Mouse (Mus musculus) embryonic facial prominence, embryonic 12.5 days (tissue): ENCODE measurements at regions not wholly inside any gene's neighbourhood (a gene's known extent, or its start where the extent isn't known, plus 50 kb on each side); places are given as distances from the start of the nearest gene placed in this dataset.

Experiments used
- ATAC-seq: fragments of 200-750 bp; cut with Nextera tagmentation; 2 replicates; pipeline ENCODE4 v1.8.0; 2017; ENCODE audit not compliant: insufficient number of reproducible peaks, insufficient read depth, low FRiP score, low TSS enrichment
- H3K27ac ChIP-seq: fragments of 300-500 bp; sonication (generic); 2 replicates; pipeline ENCODE4 v1.5.1; 2016; ENCODE audit warnings: mild to moderate bottlenecking
- H3K27me3 ChIP-seq: fragments of 300-500 bp; sonication (generic); 2 replicates; pipeline ENCODE4 v1.6.1; 2016; ENCODE audit warnings: mild to moderate bottlenecking, moderate library complexity
- H3K36me3 ChIP-seq: fragments of 300-500 bp; sonication (generic); 2 replicates; pipeline ENCODE4 v1.6.1; 2016; ENCODE audit warnings: mild to moderate bottlenecking
- H3K4me1 ChIP-seq: fragments of 300-500 bp; sonication (generic); 2 replicates; pipeline ENCODE4 v1.6.1; 2016
- H3K4me2 ChIP-seq: fragments of 300-500 bp; sonication (generic); replicated peaks from 2 replicates; pipeline ENCODE4 v1.6.1; 2016; ENCODE audit warnings: mild to moderate bottlenecking, moderate library complexity
- H3K4me3 ChIP-seq: fragments of 300-500 bp; sonication (generic); 2 replicates; pipeline ENCODE4 v1.5.1; 2016; ENCODE audit warnings: mild to moderate bottlenecking
- H3K9ac ChIP-seq: fragments of 300-500 bp; sonication (generic); 2 replicates; pipeline ENCODE4 v1.6.1; 2016; ENCODE audit warnings: mild to moderate bottlenecking, moderate library complexity
- H3K9me3 ChIP-seq: fragments of 300-500 bp; sonication (generic); 2 replicates; pipeline ENCODE4 v1.6.1; 2016; ENCODE audit warnings: mild to moderate bottlenecking, moderate library complexity
- WGBS: fragments of 180-500 bp; shearing (Covaris S2); methylation state at CpG from one replicate; pipeline ENCODE4 v1.1.7; 2016; 5-methylcytosine and 5-hydroxymethylcytosine counted together

GRCm38 (mm10) chr7:137714318-137714962 lies 277.0 kb downstream of the Glrx3 start:
- Histone ChIP-seq H3K9me3 (no peaks in the 10 kb centered on the region), H3K4me3 (no peak overlapping the region), H3K4me1 (peaks cover 14% of the 10 kb centered on the region; the same call in 1 of the 2 replicates), H3K9ac (no peak overlapping the region), H3K27ac (no peak overlapping the region), H3K4me2 (no peak overlapping the region), H3K36me3 (no peaks in the 10 kb centered on the region), H3K27me3 (no peaks in the 10 kb centered on the region)
- no peak for ATAC-seq
- 31% methylated on average over 12 of the region's 12 CpGs for WGBS

DNA sequence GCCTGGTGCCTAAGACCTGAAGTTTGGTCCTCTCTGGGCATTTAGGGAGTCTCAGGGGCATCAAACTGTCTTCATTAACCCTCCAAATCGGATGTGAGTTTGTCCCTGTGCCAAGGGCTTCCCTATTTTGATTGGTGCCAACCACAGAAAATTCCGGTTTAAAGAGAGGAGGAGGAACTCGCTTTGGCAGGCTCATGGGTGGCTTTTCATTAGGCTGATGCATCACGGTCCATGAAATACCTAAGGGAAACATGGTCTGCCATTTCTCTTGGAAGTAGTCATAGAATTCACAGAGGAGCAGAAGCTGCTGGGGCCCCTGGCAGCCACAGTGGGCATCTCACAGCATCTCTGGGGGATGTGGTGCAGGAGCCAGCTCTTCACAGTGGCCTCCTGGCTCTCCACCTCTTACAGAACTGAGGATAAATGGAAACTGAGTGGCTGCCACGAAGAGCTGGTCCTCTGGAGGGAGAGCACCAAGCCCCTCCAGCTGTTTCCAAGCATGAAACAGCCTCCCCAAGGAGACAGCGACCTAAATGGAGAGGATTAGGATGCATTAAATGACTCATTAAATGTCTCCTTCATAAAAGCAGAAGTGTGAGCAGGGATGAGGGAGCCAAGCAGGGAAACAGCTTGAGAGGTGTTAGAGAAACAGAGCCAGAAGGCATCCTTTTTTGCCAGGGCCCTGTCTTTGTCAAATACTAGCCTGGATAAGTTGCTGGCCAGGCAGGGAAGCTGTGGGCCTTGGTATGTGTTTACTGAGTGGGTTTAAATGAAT lies 277.9 kb downstream of the Glrx3 start:
- H3K27me3 ChIP-seq: no peaks in the 10 kb centered on the region
- no peak overlapping the region for H3K27ac ChIP-seq
- no peaks in the 10 kb centered on the region for H3K36me3 ChIP-seq
- ATAC-seq: no peak
- H3K9me3 ChIP-seq: no peaks in the 10 kb centered on the region
- H3K4me2 ChIP-seq: no peak overlapping the region
- 73% methylated on average over 6 of the region's 6 CpGs for WGBS
- peaks cover 14% of the 10 kb centered on the region; the same call in 1 of the 2 replicates for H3K4me1 ChIP-seq
- H3K4me3 ChIP-seq: no peak overlapping the region
- H3K9ac ChIP-seq: no peak overlapping the region

DNA sequence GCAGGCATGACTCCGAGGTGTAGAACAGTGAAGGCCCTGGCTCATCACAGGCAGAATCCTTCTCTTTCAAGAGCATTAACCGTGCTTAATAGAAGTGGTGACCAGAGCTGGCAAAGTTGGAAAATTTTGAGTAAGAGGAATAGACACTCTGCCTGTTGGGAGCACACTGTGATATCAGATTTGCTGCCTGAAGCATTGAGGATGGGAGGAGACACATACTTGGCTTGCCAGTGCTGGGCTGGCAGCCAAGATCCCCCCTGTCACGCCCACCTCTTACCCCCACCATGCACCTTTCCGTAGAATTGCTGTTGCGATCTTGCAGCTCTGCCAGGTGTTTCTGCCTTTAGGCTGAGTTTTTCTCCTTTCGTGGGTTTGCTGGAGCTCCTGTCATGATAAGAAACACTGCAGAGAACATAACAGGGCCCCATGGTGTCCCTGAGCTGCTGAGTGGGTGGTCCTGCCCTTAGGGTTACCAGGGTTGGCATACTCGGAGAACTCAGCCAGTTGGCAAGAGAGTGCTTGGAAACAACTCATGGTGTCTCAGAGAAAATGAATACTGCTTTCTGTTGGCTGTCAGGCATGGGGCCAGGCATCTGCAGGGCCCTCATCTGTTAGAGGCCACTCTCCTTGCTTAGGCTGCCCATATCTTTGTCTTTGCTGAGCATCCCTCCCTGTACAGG lies 286.1 kb downstream of the Glrx3 start:
- 66% methylated on average over 7 of the region's 7 CpGs for WGBS
- no peaks in the 10 kb centered on the region for H3K9me3 ChIP-seq
- no peak overlapping the region for H3K4me3 ChIP-seq
- H3K9ac ChIP-seq: no peak overlapping the region
- H3K27ac ChIP-seq: no peak overlapping the region
- 0 out of 2 replicates have a peak, but pooled peaks cover 3% of the 10 kb centered on the region for H3K27me3 ChIP-seq
- no peak for ATAC-seq
- no peaks in the 10 kb centered on the region for H3K4me1 ChIP-seq
- H3K36me3 ChIP-seq: no peaks in the 10 kb centered on the region
- no peak overlapping the region for H3K4me2 ChIP-seq

GRCm38 (mm10) chr7:137726031-137726430 lies 288.6 kb downstream of the Glrx3 start:
- H3K27me3 ChIP-seq: 0 out of 2 replicates have a peak, but pooled peaks cover 3% of the 10 kb centered on the region
- whole genome bisulfite sequencing: 71% methylated on average over 7 of the region's 7 CpGs
- ATAC-seq: no peak
- no peaks in the 10 kb centered on the region for H3K4me1 ChIP-seq
- H3K9me3 ChIP-seq: no peaks in the 10 kb centered on the region
- H3K4me3 ChIP-seq: no peak overlapping the region
- H3K9ac ChIP-seq: no peak overlapping the region
- H3K27ac ChIP-seq: no peak overlapping the region
- no peak overlapping the region for H3K4me2 ChIP-seq
- H3K36me3 ChIP-seq: no peaks in the 10 kb centered on the region

DNA sequence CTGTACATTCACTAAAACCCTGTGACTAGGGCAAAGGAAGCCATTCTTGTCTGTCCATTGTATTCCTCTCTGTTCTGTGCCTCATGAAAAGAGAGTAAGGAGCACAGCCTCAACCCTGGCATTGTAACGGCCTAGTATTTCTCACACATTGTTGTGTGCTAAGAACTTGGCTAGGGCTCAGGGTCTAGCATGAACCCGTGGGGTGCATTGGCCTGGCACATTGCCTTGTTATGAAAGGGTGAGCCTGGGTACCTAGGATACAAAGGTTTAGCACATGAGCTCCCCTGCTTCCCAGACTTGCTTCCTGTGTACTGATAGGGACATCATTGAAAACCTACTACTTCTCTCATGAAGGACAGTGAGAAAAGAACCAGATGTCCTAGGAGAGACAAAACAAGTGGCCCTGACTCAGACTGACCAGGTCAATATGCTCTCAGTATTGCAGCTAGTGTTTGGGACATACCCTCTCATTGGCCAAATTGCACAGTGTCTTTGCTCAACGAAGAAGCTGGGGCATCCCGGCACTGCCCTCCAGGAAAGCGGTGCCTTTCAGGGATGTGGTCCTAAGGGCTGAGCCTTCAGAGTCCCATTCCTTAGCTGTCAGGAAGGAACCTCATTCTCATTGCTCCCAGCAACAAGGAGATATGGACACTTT lies 298.6 kb downstream of the Glrx3 start:
- no peak overlapping the region for H3K4me2 ChIP-seq
- H3K36me3 ChIP-seq: no peaks in the 10 kb centered on the region
- H3K4me1 ChIP-seq: no peaks in the 10 kb centered on the region
- no peak for ATAC-seq
- WGBS: 91% methylated on average over 5 of the region's 5 CpGs
- H3K4me3 ChIP-seq: no peak overlapping the region
- H3K9me3 ChIP-seq: no peaks in the 10 kb centered on the region
- no peak overlapping the region for H3K9ac ChIP-seq
- no peaks in the 10 kb centered on the region for H3K27me3 ChIP-seq
- H3K27ac ChIP-seq: no peak overlapping the region

GRCm38 (mm10) chr7:137741702-137742101 lies 304.3 kb downstream of the Glrx3 start:
- Histone ChIP-seq H3K27ac (no peak overlapping the region), H3K4me2 (no peak overlapping the region), H3K36me3 (no peaks in the 10 kb centered on the region), H3K27me3 (no peaks in the 10 kb centered on the region), H3K4me1 (no peaks in the 10 kb centered on the region; the same call in 1 of the 2 replicates), H3K4me3 (no peak overlapping the region), H3K9me3 (no peaks in the 10 kb centered on the region), H3K9ac (no peak overlapping the region)
- ATAC-seq: no peak
- WGBS: 79% methylated on average over 3 of the region's 3 CpGs

DNA sequence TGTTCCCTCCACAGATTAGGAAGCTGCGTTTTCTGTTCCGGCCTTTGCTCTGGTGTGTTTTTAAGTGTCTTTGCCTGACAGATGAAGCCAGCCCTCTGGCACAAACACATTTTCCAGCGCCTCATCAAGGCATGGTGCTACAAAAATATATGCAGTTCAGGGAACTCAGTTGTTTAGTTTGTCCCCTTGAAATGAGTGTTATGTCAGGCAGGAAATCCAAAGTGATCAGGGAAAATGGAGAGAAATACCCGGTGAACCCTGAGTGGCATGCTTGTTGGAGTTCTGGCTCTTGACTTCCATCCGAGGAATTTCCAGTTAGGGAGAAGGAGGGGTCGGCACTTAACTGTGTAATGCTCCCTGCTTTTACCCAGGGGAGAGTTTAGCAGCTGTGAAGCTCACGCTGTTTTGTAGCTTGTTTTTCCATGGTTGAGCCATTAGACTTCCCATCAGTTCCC lies 304.9 kb downstream of the Glrx3 start:
- H3K27ac ChIP-seq: no peak overlapping the region
- H3K36me3 ChIP-seq: no peaks in the 10 kb centered on the region
- no peaks in the 10 kb centered on the region for H3K9me3 ChIP-seq
- ATAC-seq: no peak
- no peak overlapping the region for H3K9ac ChIP-seq
- no peak overlapping the region for H3K4me3 ChIP-seq
- no peaks in the 10 kb centered on the region for H3K27me3 ChIP-seq
- no peak overlapping the region for H3K4me2 ChIP-seq
- H3K4me1 ChIP-seq: no peaks in the 10 kb centered on the region; the same call in 1 of the 2 replicates
- WGBS: 37% methylated on average over 7 of the region's 7 CpGs

DNA sequence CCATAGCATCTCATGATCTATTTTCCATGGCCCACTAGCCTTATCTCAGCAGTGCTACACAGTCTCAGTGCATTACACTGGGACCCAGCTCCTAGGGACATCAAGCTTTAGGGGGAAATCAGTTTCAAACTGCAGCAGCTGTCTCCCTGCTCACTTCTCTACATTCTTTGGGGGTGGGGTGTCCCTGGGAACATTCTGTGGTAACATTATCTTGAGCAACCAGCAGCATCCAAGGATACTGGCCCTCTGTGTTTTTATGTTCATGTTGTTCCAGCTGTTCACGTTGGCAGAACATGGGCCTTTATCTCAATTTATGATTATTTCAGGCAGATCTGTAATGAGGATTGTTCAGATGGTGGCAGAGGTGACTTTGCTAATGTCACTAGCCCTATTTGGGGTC lies 308.2 kb downstream of the Glrx3 start:
- no peak overlapping the region for H3K4me2 ChIP-seq
- no peaks in the 10 kb centered on the region; the same call in 1 of the 2 replicates for H3K4me1 ChIP-seq
- H3K9ac ChIP-seq: no peak overlapping the region
- 76% methylated on average over 1 of the region's 1 CpGs for WGBS
- no peak overlapping the region for H3K27ac ChIP-seq
- H3K27me3 ChIP-seq: no peaks in the 10 kb centered on the region
- H3K4me3 ChIP-seq: no peak overlapping the region
- H3K9me3 ChIP-seq: no peaks in the 10 kb centered on the region
- no peaks in the 10 kb centered on the region for H3K36me3 ChIP-seq
- ATAC-seq: no peak

DNA sequence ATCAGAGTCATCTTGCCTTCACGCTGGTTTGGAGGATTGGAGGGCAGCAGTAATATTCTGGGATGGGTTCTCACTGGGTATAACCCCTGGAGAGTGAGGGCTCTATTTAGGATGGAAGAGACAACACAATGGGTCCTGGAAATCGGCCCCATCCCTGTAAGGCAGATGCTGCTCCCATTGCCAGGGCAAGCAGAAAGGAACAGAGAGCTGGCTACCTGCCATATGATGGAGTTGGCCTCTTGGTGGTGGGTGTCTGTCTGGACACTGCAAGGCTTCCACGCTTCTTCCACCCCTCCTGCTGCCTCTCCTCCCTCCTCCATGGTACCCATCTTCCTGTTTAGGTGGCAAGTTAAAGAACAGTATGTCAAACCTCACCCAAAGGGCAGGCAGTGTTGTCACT lies 308.6 kb downstream of the Glrx3 start:
- Histone ChIP-seq H3K4me1 (no peaks in the 10 kb centered on the region; the same call in 1 of the 2 replicates), H3K27me3 (no peaks in the 10 kb centered on the region), H3K9me3 (no peaks in the 10 kb centered on the region), H3K4me2 (no peak overlapping the region), H3K36me3 (no peaks in the 10 kb centered on the region), H3K9ac (no peak overlapping the region), H3K27ac (no peak overlapping the region), H3K4me3 (no peak overlapping the region)
- no peak for ATAC-seq
- WGBS: 83% methylated on average over 3 of the region's 3 CpGs

DNA sequence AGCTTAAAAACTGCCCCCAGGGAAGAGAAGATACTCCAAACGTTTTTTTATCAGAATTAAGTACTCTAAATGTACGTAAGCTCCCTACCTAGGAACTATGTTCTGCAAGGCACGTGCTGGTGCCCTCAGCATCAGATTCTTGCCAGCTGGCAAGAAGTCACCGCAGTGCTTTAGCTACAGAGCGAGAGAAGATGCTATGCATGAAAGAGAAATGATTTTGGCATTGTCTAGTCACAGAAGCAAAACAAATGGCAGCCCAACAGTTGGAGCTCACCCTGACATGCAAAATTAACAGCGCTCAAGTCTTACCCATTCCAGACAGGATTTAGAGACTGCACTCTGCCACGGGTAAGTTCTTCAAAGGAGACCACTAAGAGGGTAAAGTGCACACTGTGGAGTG lies 311.5 kb downstream of the Glrx3 start:
- no peak overlapping the region for H3K4me2 ChIP-seq
- ATAC-seq: no peak
- H3K36me3 ChIP-seq: no peaks in the 10 kb centered on the region
- H3K4me1 ChIP-seq: no peaks in the 10 kb centered on the region
- no peak overlapping the region for H3K9ac ChIP-seq
- WGBS: 76% methylated on average over 7 of the region's 7 CpGs
- no peak overlapping the region for H3K27ac ChIP-seq
- H3K27me3 ChIP-seq: no peaks in the 10 kb centered on the region
- no peak overlapping the region for H3K4me3 ChIP-seq
- no peaks in the 10 kb centered on the region for H3K9me3 ChIP-seq

DNA sequence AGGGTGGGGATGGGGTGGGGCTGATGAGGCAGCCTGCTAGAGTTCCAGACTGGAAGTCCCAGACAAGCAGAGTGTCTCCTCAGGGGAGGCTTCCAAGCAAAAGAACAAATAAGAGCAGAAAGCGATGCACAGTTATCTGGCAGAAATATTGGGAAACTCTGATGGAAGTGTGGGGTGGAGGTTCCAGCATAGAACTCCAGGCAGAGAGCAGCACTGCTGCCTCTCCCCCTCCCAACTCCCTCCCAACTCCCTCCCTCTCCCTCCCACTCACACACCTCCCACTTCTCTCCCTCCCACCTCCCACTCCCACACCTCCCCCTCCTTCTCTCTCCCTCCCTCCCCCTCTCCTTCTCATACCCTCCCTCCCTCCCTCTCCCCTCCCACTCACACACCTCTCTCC lies 313.3 kb downstream of the Glrx3 start:
- Histone ChIP-seq H3K4me2 (no peak overlapping the region), H3K27me3 (no peaks in the 10 kb centered on the region), H3K9me3 (no peaks in the 10 kb centered on the region), H3K27ac (no peak overlapping the region), H3K4me1 (no peaks in the 10 kb centered on the region), H3K4me3 (no peak overlapping the region), H3K36me3 (no peaks in the 10 kb centered on the region), H3K9ac (no peak overlapping the region)
- WGBS: 85% methylated on average over 1 of the region's 1 CpGs
- no peak for ATAC-seq
